Mouse (Mus musculus): Measurements from ENCODE around the gene Onecut1.

DNA sequence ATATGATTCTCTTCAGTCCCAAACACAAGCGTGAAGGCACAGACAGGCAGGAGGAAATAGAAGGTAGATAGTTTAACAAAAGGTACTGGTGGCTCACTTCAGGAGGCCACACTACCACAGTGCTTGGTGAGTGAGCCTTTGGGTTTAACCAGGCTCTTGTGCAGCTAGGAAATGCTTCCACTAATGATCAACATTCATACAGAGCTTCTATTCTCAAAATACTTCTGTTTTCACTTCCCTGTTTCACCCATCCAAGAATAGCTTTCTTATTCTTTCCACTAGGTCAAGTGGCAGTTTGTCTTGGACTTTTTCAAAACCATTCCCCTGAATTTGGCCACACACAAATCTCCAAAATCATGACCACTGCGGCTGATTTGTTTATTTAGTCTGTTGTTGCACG lies 73.6 kb downstream of the Onecut1 start:
- peak; percentile 40 for TF ChIP-seq POLR2A (IDR thresholded peaks at IDR 0.05; ENCODE audit: low read depth, low read length)
- no peak for TF ChIP-seq PAX5 (IDR thresholded peaks at IDR 0.05; ENCODE audit: low read length)
- no peak for TF ChIP-seq CTCF (conservative IDR thresholded peaks at IDR 0.05 in 1 of 2, IDR thresholded peaks at IDR 0.05 in 1 of 2; ENCODE audit: low read depth in 2 of 2, low read length in 2 of 2)
- no peak for TF ChIP-seq POLR2AphosphoS2 (IDR thresholded peaks at IDR 0.05; ENCODE audit: low read depth, low read length)
- no peak for TF ChIP-seq ZC3H11A (IDR thresholded peaks at IDR 0.05; ENCODE audit: low read depth, low read length)
- peak; percentile 97 for TF ChIP-seq EP300 (IDR thresholded peaks at IDR 0.05; ENCODE audit: low read length)
- no peak for TF ChIP-seq SMC3 (IDR thresholded peaks at IDR 0.05; ENCODE audit: low read depth, low read length)
- no peak for TF ChIP-seq NRF1 (IDR thresholded peaks at IDR 0.05; ENCODE audit: low read depth, low read length)
- no peak for TF ChIP-seq UBTF (IDR thresholded peaks at IDR 0.05; ENCODE audit: low read depth, low read length)
- peak; percentile 75 for TF ChIP-seq MYC (IDR thresholded peaks at IDR 0.05; ENCODE audit: low read depth, low read length)
